Mouse (Mus musculus): Measurements from ENCODE around the gene Pusl1.

Gene Pusl1

GRCm38 (mm10) chr4:155891551-155892001, at the start of gene Pusl1, which contains the start of gene Acap3:
Pusl1 (minus strand) TSS chr4:155891781.
Acap3 (plus strand) TSS chr4:155891822.
- DNase-seq (ENCODE audit: low spot score in 2 of 2), result peak; percentile 95 to 96

DNA sequence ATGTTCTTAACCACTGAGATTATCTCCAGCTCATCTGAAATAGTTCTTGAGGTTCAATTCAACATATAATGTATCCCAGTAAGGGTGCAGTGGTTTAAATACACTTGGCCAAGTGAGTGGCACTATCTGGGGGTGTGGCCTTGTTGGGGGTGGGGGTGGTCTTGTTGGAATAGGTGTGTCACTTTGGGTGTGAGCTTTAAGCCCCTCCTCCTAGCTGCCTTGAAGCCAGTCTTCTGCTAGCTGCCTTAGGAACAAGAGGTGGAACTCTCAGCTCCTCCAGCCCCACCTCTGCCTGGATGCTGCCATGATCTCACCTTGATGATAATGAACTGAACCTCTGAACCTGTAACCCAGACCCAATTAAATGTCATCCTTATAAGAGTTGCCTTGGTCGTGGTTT, 40.5 kb upstream of the Pusl1 start:
- DNase-seq (ENCODE audit: low spot score in 2 of 2), result no peak

GRCm38 (mm10) chr4:155908751-155909150, 17.2 kb upstream of the Pusl1 start:
- no peak for DNase-seq (ENCODE audit: low spot score in 2 of 2)

DNA sequence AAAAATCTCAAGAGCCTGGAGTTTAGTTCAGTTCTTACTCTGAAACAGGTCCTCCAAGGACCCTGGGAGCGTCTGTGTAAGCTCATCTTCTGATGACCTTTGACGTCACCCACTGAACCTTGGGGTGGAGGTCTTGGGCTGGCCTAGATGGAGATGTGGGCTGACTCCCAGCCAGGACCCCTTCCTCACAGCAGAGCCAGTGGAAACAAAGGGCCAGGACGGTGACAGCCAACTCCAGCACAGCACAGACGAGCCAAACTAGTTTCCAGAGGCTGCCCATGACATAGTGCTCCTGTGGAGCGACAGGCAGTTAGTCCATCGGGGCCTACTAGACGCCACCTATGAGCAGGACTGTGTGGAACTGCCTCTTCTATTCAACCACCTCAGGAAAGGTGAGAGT, 16.7 kb upstream of the Pusl1 start:
- DNase-seq (ENCODE audit: low spot score in 2 of 2), result no peak

DNA sequence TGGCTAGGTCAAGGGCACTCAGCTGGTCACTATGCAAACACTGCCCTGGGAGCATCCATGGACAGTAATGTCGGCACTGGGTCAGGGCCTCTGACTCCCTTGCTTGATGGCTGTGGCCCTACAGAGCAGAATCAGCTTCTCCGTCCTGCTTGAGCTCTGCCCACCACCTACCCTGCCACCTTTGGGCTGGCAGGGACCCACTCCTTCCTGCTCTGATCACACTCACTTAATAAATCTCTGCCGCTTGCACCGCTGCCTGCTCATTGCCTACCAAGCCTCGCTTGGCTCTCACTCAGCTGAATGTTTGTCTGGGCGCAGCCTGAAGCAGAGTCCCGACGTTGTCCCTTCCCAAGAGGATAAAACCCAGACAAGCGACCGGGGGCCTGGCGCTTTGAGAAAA, 15.4 kb upstream of the Pusl1 start:
- DNase-seq (ENCODE audit: low spot score in 2 of 2), result peak in 1 of 2 experiments; percentile 1

DNA sequence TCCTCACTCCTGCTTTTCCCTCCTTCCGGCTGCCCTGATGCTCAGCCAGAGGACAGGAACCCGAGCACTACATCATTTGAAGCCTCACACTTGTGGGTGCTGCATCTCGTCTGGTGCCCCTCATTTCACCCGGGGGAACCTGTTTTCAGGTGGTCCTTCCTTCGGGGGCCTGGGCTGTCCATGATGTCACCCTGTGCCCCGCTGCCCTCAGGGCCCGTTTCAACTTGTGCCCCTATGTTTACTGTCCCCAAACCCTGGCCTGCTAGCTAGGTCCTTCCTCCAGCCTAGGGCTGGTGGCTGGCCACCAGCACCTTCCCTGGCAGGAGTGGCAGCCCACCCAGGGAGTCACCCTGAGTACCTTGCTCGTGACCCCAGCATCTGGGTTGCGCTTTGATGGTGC, 14.5 kb upstream of the Pusl1 start:
- DNase-seq (ENCODE audit: low spot score in 2 of 2), result peak in 1 of 2 experiments; percentile 0

GRCm38 (mm10) chr4:155905634-155906033, 14.1 kb upstream of the Pusl1 start:
- DNase-seq (ENCODE audit: low spot score in 2 of 2), result no peak

- no peak for DNase-seq (ENCODE audit: low spot score in 2 of 2)
Measured at GRCm38 (mm10) chr4:155904318-155905102, 12.9 kb upstream of the Pusl1 start.

DNA sequence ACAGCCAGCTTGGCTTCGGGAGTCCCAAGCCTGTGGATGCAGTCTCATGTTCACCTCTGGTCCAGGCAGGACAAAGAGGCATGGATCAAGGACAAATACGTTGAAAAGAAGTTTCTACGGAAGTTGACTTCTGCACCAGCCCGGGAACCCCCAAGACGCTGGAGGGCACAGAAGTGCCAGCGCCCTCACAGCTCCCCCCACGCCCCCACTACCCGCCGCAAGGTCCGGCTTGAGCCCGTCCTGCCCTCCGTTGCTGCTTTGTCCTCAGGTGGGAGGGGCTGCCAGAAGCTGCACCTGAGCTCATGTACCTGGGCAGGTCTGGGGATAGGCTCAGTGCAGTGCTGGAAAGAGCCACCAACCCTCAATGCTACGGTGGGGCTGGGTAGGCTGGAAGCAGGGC, 11.7 kb upstream of the Pusl1 start:
- DNase-seq (ENCODE audit: low spot score in 2 of 2), result no peak

DNA sequence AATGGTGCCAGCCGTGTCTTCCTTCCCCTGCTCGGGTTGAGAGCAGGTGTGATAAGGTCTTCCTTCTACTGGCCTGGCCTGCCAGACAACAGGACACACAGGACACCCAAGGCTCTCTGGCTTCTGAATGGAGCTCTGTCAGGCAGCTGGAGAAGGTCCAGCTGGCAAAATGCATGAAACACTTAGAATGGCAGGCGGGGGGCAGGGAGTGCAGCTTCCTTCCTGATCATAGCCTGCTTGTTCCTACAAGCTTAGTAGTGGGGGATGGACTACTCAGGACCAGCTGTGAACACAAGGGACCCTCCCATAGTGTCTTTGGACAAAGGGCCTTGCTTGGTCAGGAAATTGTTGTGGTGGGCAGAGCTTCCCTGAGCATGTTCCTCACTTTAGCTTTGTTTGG, 9.6 kb upstream of the Pusl1 start:
- DNase-seq (ENCODE audit: low spot score in 2 of 2), result no peak

- DNase-seq (ENCODE audit: low spot score in 2 of 2), result no peak
Measured at GRCm38 (mm10) chr4:155899355-155899754, 7.8 kb upstream of the Pusl1 start.

- DNase-seq (ENCODE audit: low spot score in 2 of 2), result no peak
Measured at GRCm38 (mm10) chr4:155898318-155898717, 6.7 kb upstream of the Pusl1 start.

- no peak for DNase-seq (ENCODE audit: low spot score in 2 of 2)
Measured at GRCm38 (mm10) chr4:155896461-155896860, 4.9 kb upstream of the Pusl1 start.

- DNase-seq (ENCODE audit: low spot score in 2 of 2), result no peak
Measured at GRCm38 (mm10) chr4:155895826-155896225, 4.2 kb upstream of the Pusl1 start.

- DNase-seq (ENCODE audit: low spot score in 2 of 2), result peak; percentile 27 to 65
Measured at GRCm38 (mm10) chr4:155895216-155895615, 3.6 kb upstream of the Pusl1 start.

GRCm38 (mm10) chr4:155894311-155894881, 2.8 kb upstream of the Pusl1 start:
- DNase-seq (ENCODE audit: low spot score in 2 of 2), result peak; percentile 76 to 86

DNA sequence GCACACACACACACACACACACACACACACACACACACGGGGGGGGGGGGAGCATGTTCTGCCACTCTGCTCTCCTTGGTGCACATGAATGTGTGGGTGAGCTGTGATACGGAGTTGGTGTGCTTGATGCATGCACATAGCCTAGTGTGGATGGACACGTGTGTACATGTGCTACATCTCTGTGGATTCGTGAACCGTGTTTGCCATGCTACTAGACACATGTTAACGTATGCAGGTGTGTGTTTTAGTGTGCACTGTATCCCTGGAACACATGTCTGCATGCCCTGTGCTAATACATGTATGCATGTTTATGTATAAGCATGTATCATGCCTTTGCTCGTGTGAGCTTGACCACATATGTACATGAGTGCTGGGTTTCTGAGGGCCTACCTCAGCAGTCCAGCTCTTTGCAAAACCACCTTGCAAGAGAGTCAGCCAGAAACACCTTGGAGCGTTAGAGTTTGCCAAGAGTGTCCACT, 1.7 kb upstream of the Pusl1 start:
- DNase-seq (ENCODE audit: low spot score in 2 of 2), result no peak

DNA sequence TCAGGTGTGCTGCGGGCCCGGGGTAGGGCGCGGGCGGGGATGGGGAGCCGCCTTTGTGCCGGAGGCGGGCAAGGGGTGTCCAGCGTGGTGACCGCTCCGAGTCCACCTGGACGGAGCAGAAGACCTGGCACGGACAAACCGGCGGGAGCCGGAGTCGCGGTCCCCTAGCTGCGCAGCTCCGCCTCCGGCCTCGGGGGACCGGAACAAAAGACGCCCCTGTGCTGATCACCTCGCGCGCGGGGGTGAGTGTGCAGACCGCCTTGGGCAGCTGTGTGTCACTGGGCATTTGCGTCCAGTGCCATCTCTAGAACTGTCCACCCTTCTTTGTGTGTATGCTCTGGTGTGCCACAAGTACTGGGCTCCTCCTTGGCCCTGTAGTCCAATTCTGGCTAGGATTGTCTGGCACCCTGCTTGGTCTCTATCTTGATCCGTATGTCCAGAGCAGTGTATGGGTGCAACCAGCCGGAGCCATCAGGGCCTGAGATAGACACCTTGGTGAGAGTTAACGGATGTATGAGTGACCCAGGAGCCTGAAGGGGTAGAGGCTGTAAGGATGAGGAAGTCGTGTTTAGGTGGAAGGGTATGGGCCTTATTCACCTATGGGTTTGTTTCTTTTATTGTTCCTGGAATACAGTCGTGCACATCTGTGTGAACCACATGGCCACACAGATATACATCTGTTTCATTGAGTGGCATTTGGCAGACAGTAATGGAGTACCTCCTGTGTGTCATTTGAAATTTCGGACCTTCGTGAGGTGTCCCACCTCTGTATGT, 1.0 kb upstream of the Pusl1 start:
- DNase-seq (ENCODE audit: low spot score in 2 of 2), result no peak

- DNase-seq (ENCODE audit: low spot score in 2 of 2), result peak; percentile 70 to 78
Measured at GRCm38 (mm10) chr4:155892017-155892416, 436 bp upstream of the Pusl1 start.

- no peak for DNase-seq (ENCODE audit: low spot score in 2 of 2)
Measured at GRCm38 (mm10) chr4:155891011-155891471, 540 bp downstream of the Pusl1 start.

GRCm38 (mm10) chr4:155889316-155889715, 2.3 kb downstream of the Pusl1 start:
- DNase-seq (ENCODE audit: low spot score in 2 of 2), result no peak

DNA sequence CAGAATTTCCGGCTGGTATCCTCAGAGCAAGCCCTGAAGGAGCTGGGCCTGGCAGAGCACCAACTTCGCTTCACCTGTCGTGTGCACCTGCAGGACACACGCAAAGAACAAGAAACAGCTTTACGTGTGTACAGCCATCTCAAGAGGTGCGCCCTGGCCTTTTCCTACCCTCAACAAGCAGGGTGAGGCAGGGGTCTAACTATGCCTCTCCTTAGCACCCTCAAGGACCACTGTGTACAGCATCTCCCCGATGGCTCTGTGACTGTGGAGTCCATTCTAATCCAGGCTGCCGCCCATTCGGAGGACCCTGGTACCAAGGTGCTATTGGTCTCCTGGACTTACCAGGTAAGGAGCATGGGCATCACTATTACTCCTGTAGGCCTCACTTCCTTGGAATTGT, 3.4 kb downstream of the Pusl1 start:
- no peak for DNase-seq (ENCODE audit: low spot score in 2 of 2)
